Mouse (Mus musculus): ENCODE measurements around the gene Opn3. TPM values are rescaled to one million over a fixed set of nuclear protein-coding genes. Genes with fewer than 3 reads are reported as not detected.

Gene Opn3
- 6.5 and 6.8 TPM in 2 replicates for polyA plus RNA-seq (2012; rRNA removed)

DNA sequence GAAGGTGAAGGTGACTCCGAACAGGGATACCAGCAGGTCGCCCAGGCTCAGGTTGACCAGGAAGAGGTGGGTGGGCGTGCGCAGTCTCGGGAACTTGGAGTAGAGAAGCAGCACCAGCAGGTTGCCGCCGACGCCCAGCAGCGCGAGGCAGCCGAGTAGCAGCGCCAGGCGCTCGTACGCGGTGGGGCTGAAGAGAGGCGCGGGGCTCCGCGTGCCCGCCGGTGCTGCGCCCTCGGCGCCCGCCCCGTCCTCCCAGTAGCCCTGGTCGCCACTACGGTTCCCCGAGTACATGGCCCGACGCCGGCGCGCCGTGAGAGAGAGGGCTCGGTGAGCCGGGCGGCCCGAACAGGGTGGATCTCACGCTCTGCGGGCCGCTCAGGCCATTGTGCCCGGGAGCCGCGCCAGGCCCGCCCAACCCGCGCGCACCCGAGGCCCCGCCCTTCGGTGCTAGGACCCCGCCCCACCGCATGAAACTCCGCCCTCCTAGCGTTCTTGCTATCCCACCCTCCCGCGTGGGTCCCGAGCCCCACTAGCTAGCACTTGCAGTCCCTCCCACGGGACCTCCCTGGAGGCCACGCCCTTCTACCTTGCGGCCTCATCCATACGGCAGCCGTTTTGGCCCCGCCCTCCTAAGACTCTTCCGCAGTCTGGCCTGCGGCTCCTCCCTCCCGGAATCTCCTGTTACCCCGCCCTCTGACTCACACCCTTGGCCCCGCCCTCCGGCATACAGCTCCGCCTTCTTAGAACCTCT is at the start of gene Opn3, which contains the start of gene Chml:
Opn3 (minus strand) TSS at position 531 of the 751 bp plus-strand sequence.
Chml (minus strand) TSS at position 656 of the 751 bp plus-strand sequence.
- DNase-seq (ENCODE audit: extremely low spot score in 1 of 2, low spot score in 1 of 2) = peak; percentile 96 to 97

- DNase-seq (ENCODE audit: extremely low spot score in 1 of 2, low spot score in 1 of 2) = no peak
Measured at GRCm38 (mm10) chr1:175725771-175726170, 33.2 kb upstream of the Opn3 start.

DNA sequence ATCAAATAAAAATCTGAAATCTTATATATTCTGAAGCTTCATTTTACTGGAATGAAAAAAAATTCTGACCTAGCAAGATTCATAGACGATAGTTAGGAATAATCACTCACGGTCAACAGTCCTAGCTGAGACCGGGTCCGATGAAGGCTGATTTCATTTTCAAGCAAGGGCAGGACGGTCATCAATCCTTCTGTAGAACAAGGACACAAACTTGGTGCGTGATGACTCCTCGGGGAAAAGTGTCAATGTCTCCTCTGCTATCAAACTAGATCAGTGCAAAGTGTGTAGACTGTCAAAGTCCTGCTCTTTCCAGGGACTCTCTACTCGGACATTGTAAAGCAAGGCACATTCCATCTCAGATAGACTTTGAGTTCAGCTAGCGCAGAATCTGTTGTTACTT is 24.3 kb upstream of the Opn3 start:
- no peak for DNase-seq (ENCODE audit: extremely low spot score in 1 of 2, low spot score in 1 of 2)

GRCm38 (mm10) chr1:175712338-175712909 is 19.8 kb upstream of the Opn3 start:
- DNase-seq (ENCODE audit: extremely low spot score in 1 of 2, low spot score in 1 of 2) = no peak

DNA sequence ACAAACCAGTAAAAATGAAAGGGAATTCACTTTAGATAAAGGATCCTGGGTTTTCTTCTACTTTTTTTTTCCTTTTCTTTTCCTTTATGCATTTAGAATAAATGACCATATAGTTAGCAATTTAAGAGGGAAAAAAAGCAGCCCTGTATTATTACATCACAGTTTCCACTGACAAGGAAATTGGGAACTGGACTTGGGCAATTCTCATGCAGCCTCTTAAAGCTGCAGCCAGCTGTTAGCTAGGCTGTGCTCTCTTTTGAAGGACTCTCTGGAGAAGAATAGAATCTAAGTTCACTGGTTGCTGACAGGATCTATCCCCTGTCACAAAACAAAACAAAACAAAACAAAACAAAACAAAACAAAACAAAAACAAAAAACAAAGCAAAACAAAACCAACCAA is 15.4 kb upstream of the Opn3 start:
- no peak for DNase-seq (ENCODE audit: extremely low spot score in 1 of 2, low spot score in 1 of 2)

DNA sequence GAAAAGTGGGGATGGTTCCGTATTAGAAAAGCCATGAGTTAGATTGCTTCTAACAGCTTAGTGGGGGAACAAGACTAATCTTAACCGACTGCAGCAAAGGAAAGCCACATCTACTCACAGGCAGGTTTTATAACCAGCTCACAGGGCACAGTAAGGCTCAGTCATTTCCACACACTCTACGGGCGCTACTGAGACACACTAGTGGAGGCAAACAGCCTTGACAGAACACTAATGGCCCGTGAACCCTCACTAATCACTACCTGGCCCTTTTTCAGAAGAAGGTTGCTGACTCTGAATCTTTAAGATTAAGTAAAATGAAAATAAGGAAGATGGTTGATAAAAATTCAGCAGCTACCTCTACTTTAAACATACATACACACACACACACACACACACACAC is 15.0 kb upstream of the Opn3 start:
- no peak for DNase-seq (ENCODE audit: extremely low spot score in 1 of 2, low spot score in 1 of 2)

- no peak for DNase-seq (ENCODE audit: extremely low spot score in 1 of 2, low spot score in 1 of 2)
Measured at GRCm38 (mm10) chr1:175701145-175701544, 8.6 kb upstream of the Opn3 start.

GRCm38 (mm10) chr1:175699796-175700195 is 7.2 kb upstream of the Opn3 start:
- no peak for DNase-seq (ENCODE audit: extremely low spot score in 1 of 2, low spot score in 1 of 2)

GRCm38 (mm10) chr1:175699375-175699774 is 6.8 kb upstream of the Opn3 start:
- no peak for DNase-seq (ENCODE audit: extremely low spot score in 1 of 2, low spot score in 1 of 2)

DNA sequence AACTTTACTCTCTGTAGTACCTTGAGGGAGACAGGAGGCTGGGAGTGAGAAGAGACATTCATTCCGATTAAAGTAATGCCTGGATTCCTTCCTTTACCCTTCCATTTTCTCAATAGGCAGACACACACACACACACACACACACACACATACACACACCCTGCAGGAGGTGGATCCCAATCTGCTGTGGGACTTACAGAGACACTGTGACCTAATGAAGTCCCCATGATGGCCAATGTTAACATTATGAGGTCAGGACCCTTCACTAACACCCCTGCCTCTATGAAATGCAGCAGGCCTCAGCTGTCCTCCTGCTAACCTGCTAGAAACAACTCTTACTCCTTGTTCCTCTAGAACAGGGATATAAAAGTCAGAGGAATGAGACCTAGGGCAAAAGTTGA is 5.7 kb upstream of the Opn3 start, which contains the start of gene Wdr64:
Wdr64 (plus strand) TSS at position 301 of the 400 bp plus-strand sequence.
- no peak for DNase-seq (ENCODE audit: extremely low spot score in 1 of 2, low spot score in 1 of 2)

DNA sequence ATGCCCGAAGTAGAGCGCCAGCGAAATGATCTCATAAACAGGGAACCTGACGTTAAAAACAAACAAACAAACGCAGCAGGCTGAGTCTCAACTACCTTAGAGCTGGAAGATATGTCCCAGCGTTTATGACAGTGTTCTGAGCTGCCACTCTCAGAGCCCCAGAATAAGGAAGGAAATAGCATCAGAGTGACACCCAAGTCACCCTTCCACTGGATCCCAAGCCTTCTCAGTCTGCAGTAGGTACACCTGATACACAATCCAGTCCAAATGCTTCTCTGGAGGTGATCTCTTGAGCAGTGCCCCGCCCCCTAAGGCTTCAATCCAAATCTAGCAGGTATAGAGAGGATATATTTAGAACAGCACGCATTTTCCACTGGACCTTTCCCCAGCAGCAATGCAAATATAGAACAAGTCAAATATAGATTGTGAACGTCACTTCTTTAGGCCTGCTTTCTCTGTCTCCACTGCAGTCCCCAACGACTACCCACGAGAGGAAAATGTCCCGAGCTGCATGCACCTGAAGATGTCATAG is 919 bp upstream of the Opn3 start:
- DNase-seq (ENCODE audit: extremely low spot score in 1 of 2, low spot score in 1 of 2) = peak in 1 of 2 experiments; percentile 35

DNA sequence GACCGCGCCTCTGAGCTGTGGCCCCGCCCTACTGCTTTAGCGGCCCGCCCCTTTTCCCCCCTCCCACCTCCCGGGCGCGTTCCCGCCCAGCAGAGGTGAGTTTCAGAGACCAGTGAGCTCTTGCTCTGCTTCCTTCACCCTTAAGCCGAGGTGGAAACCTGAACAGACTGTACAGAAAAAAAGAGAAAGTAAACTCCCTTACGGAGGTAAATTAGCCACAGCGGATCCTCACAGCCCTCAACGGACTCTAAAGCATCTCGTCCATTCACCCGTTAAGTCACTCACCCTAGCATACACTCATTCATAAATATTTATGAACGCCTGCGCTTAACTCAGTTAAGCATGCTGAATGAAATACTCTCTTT is 403 bp upstream of the Opn3 start:
- DNase-seq (ENCODE audit: extremely low spot score in 1 of 2, low spot score in 1 of 2) = no peak

DNA sequence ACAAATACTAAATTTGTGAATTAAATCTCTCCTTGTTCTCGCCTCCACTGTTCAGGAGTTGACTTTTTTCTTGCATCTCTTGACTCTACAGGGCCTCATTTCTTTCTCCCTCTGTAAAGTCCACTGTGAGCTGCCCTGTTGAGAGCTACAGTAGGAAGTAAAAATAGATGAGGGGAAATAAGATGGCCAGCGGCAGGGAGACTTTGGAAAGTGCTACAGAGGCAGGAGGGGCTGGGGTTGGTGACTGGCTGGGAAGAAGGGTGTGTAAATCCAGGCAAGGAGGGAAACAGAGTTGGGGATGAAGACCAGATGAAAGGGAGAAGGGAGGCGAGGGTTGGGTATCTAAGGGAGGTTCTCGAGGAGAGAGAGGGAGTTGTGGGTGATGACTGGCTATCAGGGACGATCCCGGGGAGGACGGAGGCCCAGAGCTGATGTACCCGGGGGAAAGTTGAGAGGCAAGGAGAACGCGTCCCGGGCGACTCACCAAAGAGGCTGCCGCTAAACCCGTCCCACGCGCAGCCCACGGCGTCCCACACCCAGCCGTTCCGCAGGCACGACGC is 810 bp downstream of the Opn3 start:
- no peak for DNase-seq (ENCODE audit: extremely low spot score in 1 of 2, low spot score in 1 of 2)

DNA sequence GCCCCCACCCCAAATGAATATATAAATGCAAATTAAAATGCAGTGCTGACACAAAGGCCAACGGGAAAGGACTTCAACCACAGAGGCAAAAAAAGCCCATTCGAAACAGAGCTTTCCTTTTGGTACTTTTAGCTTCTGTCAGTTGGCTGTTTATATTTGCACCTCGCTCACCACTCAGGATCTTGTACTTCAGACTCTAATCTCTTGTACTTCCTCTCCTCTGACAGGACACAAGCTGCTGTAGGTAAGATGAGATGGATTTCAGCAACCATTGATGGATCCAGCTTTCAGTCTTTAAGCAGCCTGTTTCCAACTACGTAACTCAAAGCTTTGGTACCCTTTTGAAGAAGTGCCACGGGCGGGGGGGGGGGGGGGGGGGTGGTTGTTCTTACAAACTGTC is 11.6 kb downstream of the Opn3 start:
- no peak for DNase-seq (ENCODE audit: extremely low spot score in 1 of 2, low spot score in 1 of 2)

DNA sequence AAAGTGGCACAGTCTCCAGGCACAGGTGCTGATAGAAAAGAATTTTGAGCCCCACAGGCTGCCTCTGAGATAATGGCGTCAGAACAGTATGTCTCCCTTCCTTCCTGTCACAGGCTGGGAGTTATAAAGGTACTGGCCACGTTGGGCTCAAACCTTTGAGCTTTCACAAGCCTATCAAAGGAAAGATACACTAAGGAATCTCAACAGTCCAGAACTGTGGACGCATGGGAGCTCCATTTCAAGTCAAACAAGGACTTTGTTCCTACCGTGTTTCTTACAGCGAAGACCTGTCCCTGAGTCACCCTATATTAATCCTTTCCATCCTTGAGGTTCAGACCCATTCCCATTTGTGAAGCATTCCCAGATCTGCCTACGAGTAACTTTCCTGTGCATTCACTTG is 15.1 kb downstream of the Opn3 start:
- DNase-seq (ENCODE audit: extremely low spot score in 1 of 2, low spot score in 1 of 2) = no peak

GRCm38 (mm10) chr1:175675116-175675515 is 17.5 kb downstream of the Opn3 start:
- no peak for DNase-seq (ENCODE audit: extremely low spot score in 1 of 2, low spot score in 1 of 2)

DNA sequence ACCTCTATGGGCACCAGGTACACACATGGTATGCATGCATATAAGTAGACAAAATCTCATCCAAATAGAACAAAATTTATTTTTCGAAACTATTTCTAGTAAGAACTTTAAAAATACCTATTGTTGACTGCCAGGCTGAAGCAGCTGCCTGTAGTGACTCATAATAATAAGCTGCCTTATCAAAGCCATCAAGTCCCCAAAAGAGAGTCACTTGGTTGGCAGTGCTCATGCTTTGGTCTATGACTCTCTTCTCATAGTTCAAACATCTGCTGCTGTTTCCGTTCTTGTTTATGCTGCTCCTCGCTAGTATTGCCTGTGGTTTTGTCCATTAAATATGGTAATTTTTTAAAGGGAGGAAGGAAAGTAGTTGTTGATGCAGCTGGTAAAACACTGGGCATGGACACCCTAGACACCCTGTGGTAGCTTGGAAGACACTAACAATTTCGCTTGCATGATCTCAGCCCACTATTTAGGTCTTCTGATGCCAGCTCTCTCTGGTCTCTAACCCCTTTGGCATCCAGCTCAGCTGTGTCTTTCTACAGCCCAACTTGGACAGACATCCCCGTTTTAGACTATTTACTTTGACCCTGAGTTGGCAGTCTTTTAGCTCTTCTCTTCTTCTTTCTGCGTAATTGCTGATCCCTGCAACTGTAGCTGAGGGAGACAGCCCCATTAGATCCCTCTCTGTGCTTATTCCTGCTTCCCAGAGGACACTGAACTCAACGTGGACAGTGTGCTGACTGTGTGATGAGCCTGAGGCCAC is 18.8 kb downstream of the Opn3 start:
- DNase-seq (ENCODE audit: extremely low spot score in 1 of 2, low spot score in 1 of 2) = no peak

DNA sequence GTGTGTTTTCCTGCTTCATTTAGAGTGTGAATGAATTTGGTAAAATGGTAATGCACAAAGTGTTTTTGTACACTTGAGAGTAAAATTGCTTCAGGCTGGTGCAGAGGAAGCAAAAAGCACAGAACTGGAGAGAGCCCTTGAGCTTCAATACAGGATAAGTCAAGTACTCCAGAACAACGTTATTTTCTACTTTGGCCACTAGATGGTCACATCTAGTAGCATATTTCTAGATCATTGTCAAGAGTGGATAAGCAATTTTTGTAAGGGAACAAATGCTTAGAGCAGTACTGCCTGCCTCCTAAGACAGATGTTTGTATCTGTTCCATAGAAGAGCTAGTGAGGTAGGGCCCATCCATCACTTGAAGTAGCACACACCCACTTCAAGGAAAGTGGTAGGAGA is 20.9 kb downstream of the Opn3 start:
- DNase-seq (ENCODE audit: extremely low spot score in 1 of 2, low spot score in 1 of 2) = no peak

DNA sequence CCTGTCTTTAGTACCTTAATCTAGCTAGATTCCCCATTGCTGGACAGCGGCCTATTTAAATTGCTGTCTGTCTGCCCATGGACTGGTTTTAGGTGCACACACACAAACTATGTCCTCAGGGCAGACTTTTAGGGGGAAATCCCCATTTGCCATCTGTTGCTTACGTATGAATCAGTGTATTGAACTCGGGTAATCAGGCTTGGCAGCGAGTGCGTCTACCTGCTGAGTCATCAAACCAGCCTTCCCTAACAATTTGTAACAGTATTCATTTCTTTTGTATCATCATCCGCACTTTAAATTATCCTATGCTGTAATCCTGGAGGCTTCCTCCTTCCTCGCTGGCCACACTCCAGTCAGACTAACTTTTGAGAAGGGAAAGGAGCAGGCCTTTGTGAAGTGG is 22.5 kb downstream of the Opn3 start:
- no peak for DNase-seq (ENCODE audit: extremely low spot score in 1 of 2, low spot score in 1 of 2)

DNA sequence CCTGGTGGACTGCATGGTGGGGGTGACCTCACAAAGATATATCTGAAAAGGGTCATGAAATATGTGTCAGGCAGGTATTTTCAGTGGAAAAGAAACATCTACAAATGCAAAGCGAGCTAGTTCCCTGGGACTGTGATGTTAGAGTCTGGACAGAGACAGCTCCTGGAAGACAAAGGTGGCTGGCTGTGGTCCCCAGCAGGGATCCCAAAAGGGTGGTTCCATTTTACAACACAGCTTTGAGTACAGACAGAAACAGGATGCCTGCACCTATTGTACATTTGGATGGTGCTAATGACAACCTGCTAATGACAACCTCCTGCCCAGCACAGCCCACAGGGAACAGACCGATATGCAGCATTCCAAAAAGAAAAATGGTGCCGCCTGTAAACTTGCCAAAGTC is 23.1 kb downstream of the Opn3 start:
- no peak for DNase-seq (ENCODE audit: extremely low spot score in 1 of 2, low spot score in 1 of 2)

Data from frontal cortex, adult 2 months (tissue).